Mouse (Mus musculus): ENCODE data around the gene Dynlt1b.
"Not testable (repeated sequence)": the region's sequence is repeated elsewhere in the genome, so short reads cannot be mapped to it uniquely, and the experiment has no call there.

GRCm38 (mm10) chr17:6449166-6449565 is 19.3 kb downstream of the Dynlt1b start:
- not testable (repeated sequence) for TF ChIP-seq POLR2A, CTCF (IDR thresholded peaks at IDR 0.05; ENCODE audit: insufficient read depth, low read depth, low read length)
